ENCODE assay signal across 15 mouse cellular contexts in genomic region chr2:72175971-72176370, GRCm38 (mm10).
DNase-seq lines count a peak whose midpoint lies in the region; ATAC-seq and TF ChIP-seq lines count a peak whose summit lies in the region.
"Had no signal": no experiment of that assay in that cellular context is flagged by ENCODE, and none has a peak within 500 bp of the region (broad histone marks: within the 10 kb centered on the region; RNA-seq: fewer than 3 reads in every experiment).

No protein-coding gene starts in this region.

- peak overlapping the region; percentile 76 for H3K27ac ChIP-seq in gastrocnemius, adult 2 months
- H3K27ac ChIP-seq in kidney, adult 2 months (ENCODE audit: insufficient read depth, low read depth, low read length): no peak overlapping the region
- 0 out of 2 replicates have a peak overlapping the region, but pooled peaks have one; percentile 2 for H3K27ac ChIP-seq in limb, embryonic 15.5 days
- H3K27ac ChIP-seq: neural tube, embryonic 12.5 days had no signal

- H3K36me3 ChIP-seq in kidney, adult 2 months (ENCODE audit: control insufficient read depth, insufficient read depth, low read length): no peaks in the 10 kb centered on the region
- no peaks in the 10 kb centered on the region for H3K36me3 ChIP-seq in limb, embryonic 15.5 days
- H3K36me3 ChIP-seq: neural tube, embryonic 12.5 days had no signal

- no peak for TF ChIP-seq CTCF in gastrocnemius, adult 2 months (IDR thresholded peaks at IDR 0.05)
- no peak for TF ChIP-seq CTCF in kidney, adult 2 months (conservative IDR thresholded peaks at IDR 0.05; ENCODE audit: insufficient read depth, insufficient read length, low read depth, low read length)

- H3K4me3 ChIP-seq in gastrocnemius, adult 2 months: peak overlapping the region; percentile 50
- H3K4me3 ChIP-seq in kidney, adult 2 months (ENCODE audit: insufficient read depth, low read depth, low read length): no peak overlapping the region
- H3K4me3 ChIP-seq in limb, embryonic 15.5 days: no peak overlapping the region
- H3K4me3 ChIP-seq: neural tube, embryonic 12.5 days had no signal

- peak; percentile 30 for DNase-seq in gastrocnemius, adult 2 months
- DNase-seq in gastrocnemius, postnatal 10 days: no peak
- peak; percentile 61 for DNase-seq in kidney, adult 2 months
- DNase-seq in kidney, postnatal 10 days: no peak
- DNase-seq in 3T3-L1 (ENCODE audit: low read depth, low spot score): peak; percentile 35
- DNase-seq in c-Kit-positive CD71-positive TER-119-positive erythroid progenitor cells, embryonic 14.5 days (ENCODE audit: low spot score): no peak
- DNase-seq in urinary bladder, adult 2 months (ENCODE audit: low spot score): no peak
- DNase-seq: B cell, adult 2 months; lung, postnatal 4 days; midbrain, embryonic 14.5 days; right cerebral cortex, postnatal 14 days; thymus, adult 2 months had no signal

- H3K9ac ChIP-seq in limb, embryonic 15.5 days: no peak overlapping the region
- H3K9ac ChIP-seq: neural tube, embryonic 12.5 days had no signal

- intact Hi-C loops in gastrocnemius, adult 2 months (cut with DNase I): no loop called here

- H3K9me3 ChIP-seq in limb, embryonic 15.5 days: no peaks in the 10 kb centered on the region
- H3K9me3 ChIP-seq: neural tube, embryonic 12.5 days had no signal

- ATAC-seq in limb, embryonic 15.5 days (ENCODE audit: insufficient number of reproducible peaks, low FRiP score, low TSS enrichment, low read depth): no peak
- ATAC-seq: inflammation-experienced regulatory T-cells, adult 6 months had no signal

- H3K4me1 ChIP-seq in kidney, adult 2 months (ENCODE audit: control insufficient read depth, insufficient read depth, low read length): no peaks in the 10 kb centered on the region
- H3K4me1 ChIP-seq in limb, embryonic 15.5 days: peaks cover 8% of the 10 kb centered on the region; the same call in 1 of the 2 replicates

- no peaks in the 10 kb centered on the region for H3K27me3 ChIP-seq in kidney, adult 2 months (replicated peaks; ENCODE audit: control insufficient read depth, insufficient read depth, low read length)
- no peaks in the 10 kb centered on the region for H3K27me3 ChIP-seq in limb, embryonic 15.5 days
- H3K27me3 ChIP-seq: neural tube, embryonic 12.5 days had no signal

- WGBS in kidney, adult 2 months: 22% methylated on average over 5 of the region's 5 CpGs
- 14% methylated on average over 5 of the region's 5 CpGs for WGBS in limb, embryonic 15.5 days

- TF ChIP-seq POLR2A in kidney, adult 2 months (IDR thresholded peaks at IDR 0.05; ENCODE audit: low read depth, low read length): no peak

- H3K4me2 ChIP-seq in limb, embryonic 15.5 days: no peak overlapping the region
- H3K4me2 ChIP-seq: neural tube, embryonic 12.5 days had no signal

Comparison
In these comparisons a context has a peak if more than half of its experiments do, and no peak if none do; other contexts are left out.
1. DNase-seq: peak in gastrocnemius, adult 2 months (single experiment), kidney, adult 2 months (single experiment) and 3T3-L1 (single experiment); none in gastrocnemius, postnatal 10 days (single experiment), kidney, postnatal 10 days (single experiment), c-Kit-positive CD71-positive TER-119-positive erythroid progenitor cells, embryonic 14.5 days (single experiment) and urinary bladder, adult 2 months (single experiment).